Mouse (Mus musculus): ENCODE results near the gene Rab3c. TPM values are rescaled to one million over a fixed set of nuclear protein-coding genes. Genes with fewer than 3 reads are reported as not detected.

Rab3c gene
- polyA plus RNA-seq, 1 experiment, result 0.05 TPM

GRCm38 (mm10) chr13:110019774-110020173 is 261.0 kb downstream of the Rab3c start:
- H3ac ChIP-seq (ENCODE audit: control insufficient read depth, insufficient read length), result no peak overlapping the region
- H3K4me2 ChIP-seq (ENCODE audit: low read depth), result no peak overlapping the region
- no peaks in the 10 kb centered on the region for H3K36me3 ChIP-seq (ENCODE audit: control insufficient read depth, insufficient read depth)
- peaks cover 5% of the 10 kb centered on the region for H3K27me3 ChIP-seq (ENCODE audit: control insufficient read depth, insufficient read depth, insufficient read length)
- TF ChIP-seq MYOD1 (IDR thresholded peaks at IDR 0.05; ENCODE audit: control insufficient read depth in 1 of 3, insufficient read length in 2 of 3, low read depth in 2 of 3), result no peak
- TF ChIP-seq TCF3 (IDR thresholded peaks at IDR 0.05; ENCODE audit: insufficient read length, low read depth), result no peak
- no peak for TF ChIP-seq POLR2AphosphoS2 (IDR thresholded peaks at IDR 0.05; ENCODE audit: insufficient read length, low read depth)
- TF ChIP-seq USF1 (IDR thresholded peaks at IDR 0.05; ENCODE audit: low read depth), result no peak
- no peak for TF ChIP-seq SRF (IDR thresholded peaks at IDR 0.05; ENCODE audit: control insufficient read depth, insufficient read length, low read depth)
- TF ChIP-seq CEBPB (IDR thresholded peaks at IDR 0.05; ENCODE audit: insufficient read depth, poor library complexity, severe bottlenecking), result no peak
- no peak for TF ChIP-seq MYOG (IDR thresholded peaks at IDR 0.05; ENCODE audit: control insufficient read depth in 1 of 3, insufficient read depth in 1 of 3, insufficient read length in 2 of 3, low read depth in 2 of 3)
- TF ChIP-seq MAX (IDR thresholded peaks at IDR 0.05; ENCODE audit: low read depth), result no peak
- TF ChIP-seq REST (IDR thresholded peaks at IDR 0.05; ENCODE audit: insufficient read depth, insufficient read length), result no peak
- no peak for TF ChIP-seq POLR2A (IDR thresholded peaks at IDR 0.05; ENCODE audit: insufficient read length, low read depth)
- TF ChIP-seq TCF12 (IDR thresholded peaks at IDR 0.05; ENCODE audit: insufficient read depth, poor library complexity, severe bottlenecking), result no peak
- TF ChIP-seq E2F4 (IDR thresholded peaks at IDR 0.05; ENCODE audit: insufficient read depth), result no peak
- H3K4me3 ChIP-seq, result no peak overlapping the region
- no peaks in the 10 kb centered on the region for H3K79me2 ChIP-seq (ENCODE audit: control insufficient read depth, insufficient read depth)

DNA sequence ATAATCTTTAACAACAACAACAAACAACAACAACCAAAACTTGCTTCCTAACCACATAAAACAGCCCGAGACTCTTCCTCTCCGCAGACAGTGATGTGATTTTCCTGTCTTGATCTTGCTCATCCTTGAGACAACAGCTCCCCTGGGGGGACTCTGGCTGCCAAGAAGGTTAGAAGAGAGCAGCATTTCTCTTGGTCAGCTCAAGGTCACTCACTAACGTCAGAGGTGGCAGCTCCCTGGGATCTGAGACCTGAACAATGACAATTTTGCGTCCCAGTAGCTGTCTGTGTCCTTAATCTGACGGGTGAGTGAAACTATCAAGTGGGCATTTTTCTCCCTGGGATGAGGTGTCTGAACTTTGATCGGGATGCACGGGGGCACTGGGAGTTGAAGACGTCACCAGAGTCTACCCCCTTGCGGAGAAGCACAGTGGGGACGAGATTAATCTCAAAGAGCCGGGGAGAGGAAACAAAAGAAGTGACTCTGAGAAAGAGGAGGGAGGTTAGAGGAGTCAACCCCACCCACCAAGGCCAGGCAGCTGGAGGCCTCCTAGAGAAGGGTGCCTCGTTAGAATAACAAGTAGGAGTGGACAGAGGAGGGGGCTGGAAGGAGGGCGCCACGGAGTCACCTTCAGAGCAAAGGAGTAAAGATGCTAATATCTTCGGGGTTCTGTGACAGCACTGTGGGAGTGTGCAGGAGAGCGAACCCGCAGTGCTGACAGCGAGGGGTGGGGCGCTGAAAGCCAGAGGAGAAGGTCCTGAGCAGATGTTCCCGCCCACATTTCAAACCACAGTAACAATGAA is 261.7 kb downstream of the Rab3c start:
- TF ChIP-seq E2F4 (IDR thresholded peaks at IDR 0.05; ENCODE audit: insufficient read depth) (no peak), MYOD1 (IDR thresholded peaks at IDR 0.05; ENCODE audit: control insufficient read depth in 1 of 3, insufficient read length in 2 of 3, low read depth in 2 of 3) (peak in 1 of 3 experiments; percentile 65)
- Histone ChIP-seq H3ac (ENCODE audit: control insufficient read depth, insufficient read length) (no peak overlapping the region), H3K4me3 (no peak overlapping the region), H3K36me3 (ENCODE audit: control insufficient read depth, insufficient read depth) (no peaks in the 10 kb centered on the region), H3K27me3 (ENCODE audit: control insufficient read depth, insufficient read depth, insufficient read length) (peaks cover 6% of the 10 kb centered on the region), H3K79me2 (ENCODE audit: control insufficient read depth, insufficient read depth) (no peaks in the 10 kb centered on the region), H3K4me2 (ENCODE audit: low read depth) (peak overlapping the region; percentile 68)

- TF ChIP-seq TCF12 (IDR thresholded peaks at IDR 0.05; ENCODE audit: insufficient read depth, poor library complexity, severe bottlenecking) (no peak), MYOD1 (IDR thresholded peaks at IDR 0.05; ENCODE audit: control insufficient read depth in 1 of 3, insufficient read length in 2 of 3, low read depth in 2 of 3) (no peak), USF1 (IDR thresholded peaks at IDR 0.05; ENCODE audit: low read depth) (no peak)
- no peak overlapping the region for H3K4me3 ChIP-seq
- H3K79me2 ChIP-seq (ENCODE audit: control insufficient read depth, insufficient read depth), result no peaks in the 10 kb centered on the region
- H3ac ChIP-seq (ENCODE audit: control insufficient read depth, insufficient read length), result no peak overlapping the region
- peaks cover 10% of the 10 kb centered on the region for H3K27me3 ChIP-seq (ENCODE audit: control insufficient read depth, insufficient read depth, insufficient read length)
- H3K36me3 ChIP-seq (ENCODE audit: control insufficient read depth, insufficient read depth), result no peaks in the 10 kb centered on the region
- H3K4me2 ChIP-seq (ENCODE audit: low read depth), result peak overlapping the region; percentile 68
Measured at GRCm38 (mm10) chr13:110018431-110018901, 262.3 kb downstream of the Rab3c start.

DNA sequence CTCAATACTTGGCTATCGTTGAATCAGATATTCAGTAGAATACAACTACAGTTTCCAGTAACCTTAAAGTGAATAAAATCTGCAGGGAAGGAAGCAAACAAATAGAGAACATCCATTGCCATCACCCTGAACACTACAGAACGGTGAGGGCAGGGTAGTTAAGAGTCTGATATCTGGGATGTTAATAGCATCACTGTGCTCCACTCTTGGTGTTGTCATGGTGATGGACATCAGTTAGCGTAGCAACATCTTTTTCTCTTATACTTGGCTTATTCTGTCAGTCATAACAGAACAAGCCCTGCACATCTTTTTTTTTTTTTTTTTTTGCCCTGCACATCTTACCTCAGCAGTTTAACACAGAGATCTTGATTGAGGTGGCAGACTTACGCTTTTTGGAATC is 268.8 kb downstream of the Rab3c start:
- no peak overlapping the region for H3ac ChIP-seq (ENCODE audit: control insufficient read depth, insufficient read length)
- H3K4me3 ChIP-seq, result no peak overlapping the region
- TF ChIP-seq TCF3 (IDR thresholded peaks at IDR 0.05; ENCODE audit: insufficient read length, low read depth), result no peak
- TF ChIP-seq REST (IDR thresholded peaks at IDR 0.05; ENCODE audit: insufficient read depth, insufficient read length), result no peak
- no peak for TF ChIP-seq CEBPB (IDR thresholded peaks at IDR 0.05; ENCODE audit: insufficient read depth, poor library complexity, severe bottlenecking)
- TF ChIP-seq POLR2AphosphoS2 (IDR thresholded peaks at IDR 0.05; ENCODE audit: insufficient read length, low read depth), result no peak
- no peak for TF ChIP-seq MAX (IDR thresholded peaks at IDR 0.05; ENCODE audit: low read depth)
- no peak for TF ChIP-seq POLR2A (IDR thresholded peaks at IDR 0.05; ENCODE audit: insufficient read length, low read depth)
- TF ChIP-seq MYOG (IDR thresholded peaks at IDR 0.05; ENCODE audit: control insufficient read depth in 1 of 3, insufficient read depth in 1 of 3, insufficient read length in 2 of 3, low read depth in 2 of 3), result no peak
- peaks cover 15% of the 10 kb centered on the region for H3K27me3 ChIP-seq (ENCODE audit: control insufficient read depth, insufficient read depth, insufficient read length)
- no peaks in the 10 kb centered on the region for H3K79me2 ChIP-seq (ENCODE audit: control insufficient read depth, insufficient read depth)
- no peaks in the 10 kb centered on the region for H3K36me3 ChIP-seq (ENCODE audit: control insufficient read depth, insufficient read depth)
- H3K4me2 ChIP-seq (ENCODE audit: low read depth), result no peak overlapping the region

DNA sequence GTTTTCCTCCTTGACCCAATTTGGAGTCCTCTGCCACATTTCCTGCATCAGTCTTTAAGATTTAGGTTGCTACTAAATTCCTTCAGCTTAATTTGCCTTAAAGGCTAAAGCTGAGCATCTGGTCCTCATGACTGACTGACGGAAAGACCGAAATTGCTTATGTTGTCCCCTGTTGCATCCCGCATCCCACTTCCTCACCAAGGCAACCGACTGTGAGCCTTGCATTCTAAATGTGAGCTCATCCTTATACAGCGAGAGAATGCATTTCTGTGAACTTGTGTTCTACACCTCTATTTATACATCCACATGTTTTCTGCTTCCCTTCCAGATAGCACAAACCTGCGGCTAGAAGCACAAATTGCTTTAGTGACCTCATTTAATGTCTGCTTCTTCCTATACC is 269.9 kb downstream of the Rab3c start:
- Histone ChIP-seq H3K4me3 (no peak overlapping the region), H3ac (ENCODE audit: control insufficient read depth, insufficient read length) (no peak overlapping the region), H3K27me3 (ENCODE audit: control insufficient read depth, insufficient read depth, insufficient read length) (peaks cover 23% of the 10 kb centered on the region), H3K4me2 (ENCODE audit: low read depth) (no peak overlapping the region), H3K36me3 (ENCODE audit: control insufficient read depth, insufficient read depth) (no peaks in the 10 kb centered on the region), H3K79me2 (ENCODE audit: control insufficient read depth, insufficient read depth) (no peaks in the 10 kb centered on the region)
- TF ChIP-seq MAX (IDR thresholded peaks at IDR 0.05; ENCODE audit: low read depth) (no peak), POLR2A (IDR thresholded peaks at IDR 0.05; ENCODE audit: insufficient read length, low read depth) (no peak), TCF3 (IDR thresholded peaks at IDR 0.05; ENCODE audit: insufficient read length, low read depth) (no peak)
